Mouse (Mus musculus) c-Kit-negative CD71-positive TER-119-positive erythroid progenitor cells, embryonic 14.5 days (primary cell): ENCODE data around the gene Trmt112.
"Not testable (repeated sequence)": the region's sequence is repeated elsewhere in the genome, so short reads cannot be mapped to it uniquely, and the experiment has no call there.

Experiments
- DNase-seq: peaks from one replicate; pipeline ENCODE4 v3.0.0-alpha.2; 2013; ENCODE audit warnings: low read depth, low spot score

Gene Trmt112

DNA sequence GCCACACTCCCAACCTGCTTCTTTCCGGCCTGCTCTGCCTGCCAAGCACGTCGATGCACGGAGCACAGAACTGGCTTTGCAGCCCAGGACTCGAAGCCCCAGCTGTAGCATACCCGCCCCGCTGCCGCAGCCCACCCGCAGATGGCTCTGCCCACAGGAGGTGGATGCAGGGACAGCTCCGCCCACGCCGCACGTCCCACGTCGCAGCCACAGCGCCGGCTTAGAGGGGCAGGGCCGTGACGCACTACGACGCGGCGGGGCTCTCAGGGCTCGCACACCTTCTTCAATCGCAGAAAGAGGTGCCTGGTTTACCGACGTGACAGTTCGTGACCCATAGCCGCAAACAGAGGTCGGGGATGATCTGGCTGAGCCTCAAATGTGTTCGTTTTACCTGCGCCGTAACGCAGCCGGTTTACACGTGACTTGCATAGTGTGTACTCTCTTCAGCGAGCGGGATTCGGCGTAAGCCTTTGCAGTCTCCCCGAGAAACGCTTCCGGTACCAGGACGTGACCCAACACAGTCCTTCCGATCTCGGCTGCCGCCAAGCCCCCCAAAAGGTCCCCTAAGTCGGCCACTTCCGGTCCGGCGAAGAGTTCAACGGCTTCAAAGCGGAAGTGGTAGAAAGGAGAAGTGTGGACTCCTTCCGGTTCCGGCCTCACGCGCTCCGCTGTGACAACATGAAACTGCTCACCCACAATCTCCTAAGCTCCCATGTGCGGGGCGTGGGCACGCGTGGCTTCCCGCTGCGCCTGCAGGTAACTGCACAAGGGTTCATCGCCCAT, at the start of gene Trmt112, which contains the start of gene Prdx5:
Gene Trmt112, plus strand, starts transcription at position 192 of the 783 bp plus-strand sequence.
Gene Prdx5, minus strand, starts transcription at position 600 of the 783 bp plus-strand sequence.
- peak; percentile 56 for DNase-seq

DNA sequence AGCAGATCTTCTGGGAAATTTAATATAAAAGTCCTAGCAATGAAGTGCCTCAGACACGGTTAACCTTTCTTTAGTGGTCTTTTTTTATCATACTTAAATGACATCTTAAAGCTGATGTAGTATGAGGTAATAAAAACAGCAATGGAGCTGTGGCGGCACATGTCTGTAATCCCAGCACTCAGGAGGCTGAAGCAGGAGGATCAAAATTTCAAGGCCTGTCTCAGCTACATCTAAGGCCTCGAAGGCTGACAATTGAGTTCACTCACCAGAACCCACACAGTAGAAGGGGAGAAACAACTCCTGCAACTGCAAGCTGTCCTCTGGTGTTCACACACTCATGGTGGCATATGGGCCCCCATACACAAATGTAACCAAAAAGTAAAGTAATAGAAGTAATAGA, 49.5 kb upstream of the Trmt112 start:
- no peak for DNase-seq

DNA sequence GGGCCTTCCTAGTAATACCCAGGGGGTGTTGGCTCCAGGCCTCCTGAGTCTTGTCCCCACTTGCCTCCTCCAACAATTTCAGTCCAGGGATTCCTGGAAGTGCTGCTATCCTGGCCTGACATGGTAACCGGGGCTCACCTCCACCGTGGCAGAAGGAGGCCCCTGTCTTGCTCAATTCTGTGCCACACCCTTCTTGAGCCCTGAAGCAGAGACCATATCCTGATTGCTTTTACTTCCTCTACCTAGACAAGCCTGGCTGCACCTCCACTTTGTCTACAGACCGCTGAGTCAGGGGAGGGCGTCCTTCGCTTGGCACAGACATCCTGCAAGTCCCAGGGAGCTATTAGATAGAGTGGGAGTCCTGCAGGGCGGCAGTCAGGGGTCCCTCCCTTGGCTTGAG, 48.8 kb upstream of the Trmt112 start:
- no peak for DNase-seq

DNA sequence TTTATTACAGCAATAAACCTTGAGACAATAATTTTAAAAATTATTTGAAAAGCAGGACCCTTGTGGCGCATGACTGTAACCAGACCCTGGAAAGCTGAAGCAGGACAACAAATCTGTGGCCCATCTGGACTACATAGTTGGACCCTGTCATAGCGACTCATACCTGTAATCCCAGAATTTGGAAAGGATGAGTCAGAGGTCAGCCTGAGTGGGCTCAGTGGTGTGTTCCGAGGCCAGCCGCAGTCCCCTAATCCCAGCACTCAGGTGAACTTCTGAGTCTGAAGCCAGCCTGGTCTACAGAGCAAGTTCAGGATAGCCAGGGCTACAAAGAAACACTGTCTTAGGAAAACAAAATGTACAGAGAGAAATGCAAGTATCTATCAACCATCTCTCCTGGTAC, 48.0 kb upstream of the Trmt112 start:
- no peak for DNase-seq

GRCm38 (mm10) chr19:6869355-6869754, 40.1 kb upstream of the Trmt112 start:
- peak; percentile 17 for DNase-seq

DNA sequence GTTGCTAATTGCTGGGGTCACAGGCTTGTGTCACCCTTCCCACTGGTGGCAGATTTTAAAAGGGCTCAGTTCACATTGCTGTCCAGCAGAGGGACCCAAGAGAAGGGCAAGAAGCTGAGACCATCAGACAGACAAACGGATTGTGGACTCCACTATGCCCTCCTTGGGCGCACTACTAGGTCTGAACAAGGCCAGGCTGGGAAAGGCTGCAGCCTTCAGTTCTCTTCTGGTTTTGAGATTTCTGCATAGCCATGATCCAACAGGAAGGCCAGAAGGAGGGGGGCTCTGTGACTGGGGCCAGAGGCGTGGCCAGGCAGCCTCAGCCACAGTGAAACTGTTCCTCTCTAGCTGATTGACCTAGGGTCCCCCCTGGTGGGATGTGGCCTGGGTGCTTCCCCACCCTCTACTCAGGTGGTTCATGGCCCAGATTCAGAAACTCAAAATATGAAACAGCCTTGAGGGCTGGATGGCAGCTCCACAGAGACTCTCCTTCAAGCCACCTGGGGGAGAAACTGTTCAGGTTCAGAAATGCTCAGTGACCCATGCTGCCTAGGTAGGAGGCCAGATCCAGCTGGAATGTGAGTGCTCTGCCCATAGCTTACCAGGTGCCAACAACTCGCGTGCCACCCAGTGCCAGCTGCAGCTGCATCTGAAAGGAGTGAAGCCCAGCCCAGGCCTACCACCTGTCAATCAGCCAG, 37.8 kb upstream of the Trmt112 start:
- DNase-seq: no peak

DNA sequence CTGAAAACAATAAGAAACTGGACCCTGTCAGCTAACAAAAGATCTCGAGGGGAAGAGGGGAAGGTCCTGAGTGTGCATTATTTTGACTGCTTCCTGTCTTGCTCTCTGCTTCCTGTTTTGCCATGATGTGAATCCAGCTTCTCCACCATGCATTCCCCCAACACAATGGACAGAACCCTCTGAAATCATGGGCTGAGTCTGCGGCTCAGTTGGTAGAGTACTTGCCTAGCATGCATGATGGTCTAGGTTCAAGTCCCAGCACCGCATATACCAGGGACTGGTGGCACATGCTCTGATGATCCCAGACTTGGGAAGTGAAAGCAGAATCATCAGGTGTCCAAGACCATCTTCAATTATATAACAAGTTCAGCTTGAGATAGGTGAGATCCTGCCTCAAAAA, 36.8 kb upstream of the Trmt112 start:
- no peak for DNase-seq

- no peak for DNase-seq
Observed at GRCm38 (mm10) chr19:6874257-6874656, 35.2 kb upstream of the Trmt112 start.

GRCm38 (mm10) chr19:6875834-6876233, 33.7 kb upstream of the Trmt112 start:
- no peak for DNase-seq

GRCm38 (mm10) chr19:6876799-6877198, 32.7 kb upstream of the Trmt112 start:
- DNase-seq: no peak

DNA sequence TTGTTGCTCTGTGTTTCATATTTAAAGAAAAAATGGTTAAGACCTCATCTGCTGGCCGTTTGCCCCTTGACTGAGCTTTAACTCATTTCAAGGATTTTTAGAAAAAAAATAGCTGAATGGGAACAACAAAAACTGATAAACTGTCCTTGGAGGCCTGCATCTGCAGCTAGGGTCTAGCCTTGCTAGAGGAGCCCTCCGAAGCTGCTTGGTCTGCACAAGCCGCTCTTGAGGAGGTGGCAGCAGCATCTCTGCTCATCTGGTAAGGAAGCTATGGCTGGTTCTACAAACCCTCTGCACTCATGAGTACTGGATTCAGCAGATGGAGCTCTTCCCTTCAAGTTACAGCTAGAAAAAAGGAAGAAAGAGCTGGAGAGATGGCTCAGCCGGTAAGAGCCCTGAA, 31.5 kb upstream of the Trmt112 start:
- DNase-seq: no peak

- DNase-seq: no peak
Observed at GRCm38 (mm10) chr19:6892512-6892911, 17.0 kb upstream of the Trmt112 start.

DNA sequence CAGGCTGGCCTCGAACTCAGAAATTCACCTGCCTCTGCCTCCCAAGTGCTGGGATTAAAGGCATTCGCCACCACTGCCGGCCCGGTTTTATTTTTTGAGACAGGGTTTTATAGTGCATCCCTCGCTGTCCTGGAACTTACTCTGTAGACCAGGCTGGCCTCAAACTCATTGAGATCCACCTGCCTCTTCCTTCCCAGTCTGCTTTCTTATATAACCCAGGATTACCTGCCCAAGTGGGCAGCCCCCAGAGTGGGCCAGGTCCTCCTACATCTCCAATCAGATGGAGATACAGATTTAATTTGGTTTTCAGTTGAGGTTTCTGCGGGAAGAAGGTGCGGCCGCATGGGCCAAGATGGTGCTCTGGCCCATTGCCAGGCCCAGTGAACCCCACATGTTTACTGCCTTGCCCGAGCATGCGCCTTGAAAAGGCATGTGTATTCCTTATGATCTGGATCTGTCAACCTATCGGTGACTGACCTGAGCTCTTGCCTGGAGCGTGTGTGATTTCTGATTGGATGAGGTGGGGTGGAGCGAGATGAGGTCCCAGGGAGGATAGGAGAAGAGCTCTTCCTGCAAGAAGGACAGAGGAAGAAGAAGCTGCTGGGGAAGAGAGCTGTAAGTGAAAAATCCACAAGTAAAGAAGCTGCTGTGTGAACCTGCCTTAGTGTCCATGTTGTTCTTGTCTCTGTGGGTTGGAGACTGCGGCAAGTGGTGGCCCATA, 15.6 kb upstream of the Trmt112 start:
- no peak for DNase-seq

DNA sequence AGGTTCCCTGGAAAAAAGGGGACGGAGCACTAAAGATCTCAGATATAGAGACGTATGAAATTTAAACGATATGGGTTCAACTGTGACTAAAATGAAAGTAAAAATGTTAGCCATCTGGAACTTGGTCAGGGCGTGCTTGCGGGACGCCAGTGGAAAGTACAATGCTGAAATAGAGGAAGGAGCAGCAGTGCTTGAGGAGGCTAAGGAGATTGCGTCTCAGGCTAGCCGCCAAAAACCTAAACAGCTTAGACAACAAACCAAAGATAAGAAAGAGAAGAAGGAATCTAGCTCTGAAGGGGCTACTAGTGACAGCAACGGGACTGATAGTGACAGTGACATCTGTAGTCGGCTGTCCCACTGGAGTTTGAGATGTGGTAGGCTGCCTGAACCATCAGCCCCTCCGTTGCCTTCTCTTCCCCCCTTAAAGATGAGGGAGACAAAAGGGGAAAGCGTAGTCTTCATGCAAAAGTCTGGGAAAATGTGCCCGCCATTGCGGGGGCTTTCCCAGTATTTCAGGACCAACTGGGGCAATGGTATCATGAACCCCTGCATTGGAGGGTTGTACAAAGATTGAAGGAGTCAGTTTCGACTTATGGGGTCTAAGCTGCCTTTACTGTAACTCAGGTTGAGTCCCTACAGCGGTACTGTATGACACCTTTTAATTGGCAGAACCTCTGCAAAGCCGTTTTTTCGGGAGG, 13.7 kb upstream of the Trmt112 start:
- DNase-seq: not testable (repeated sequence)

DNA sequence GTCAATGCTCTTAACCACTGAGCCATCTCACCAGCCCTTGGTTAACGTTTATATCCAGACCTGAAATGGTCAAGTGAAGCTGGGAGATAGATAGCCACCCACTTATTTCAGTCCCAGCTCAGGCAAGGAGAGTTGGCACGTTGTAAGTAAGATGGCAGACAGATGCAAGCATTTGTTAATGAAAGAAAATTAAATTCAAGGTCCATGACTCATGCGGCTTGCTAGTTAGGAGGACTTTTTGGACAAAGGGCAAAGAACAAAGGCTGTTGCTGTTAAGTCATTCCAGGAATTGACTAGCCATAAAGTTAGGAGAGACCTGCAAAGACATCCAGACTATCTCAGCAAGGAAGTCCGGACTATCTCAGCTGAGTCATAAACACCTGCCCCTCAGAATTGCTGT, 9.9 kb upstream of the Trmt112 start:
- no peak for DNase-seq

- no peak for DNase-seq
Observed at GRCm38 (mm10) chr19:6903031-6903430, 6.5 kb upstream of the Trmt112 start.

DNA sequence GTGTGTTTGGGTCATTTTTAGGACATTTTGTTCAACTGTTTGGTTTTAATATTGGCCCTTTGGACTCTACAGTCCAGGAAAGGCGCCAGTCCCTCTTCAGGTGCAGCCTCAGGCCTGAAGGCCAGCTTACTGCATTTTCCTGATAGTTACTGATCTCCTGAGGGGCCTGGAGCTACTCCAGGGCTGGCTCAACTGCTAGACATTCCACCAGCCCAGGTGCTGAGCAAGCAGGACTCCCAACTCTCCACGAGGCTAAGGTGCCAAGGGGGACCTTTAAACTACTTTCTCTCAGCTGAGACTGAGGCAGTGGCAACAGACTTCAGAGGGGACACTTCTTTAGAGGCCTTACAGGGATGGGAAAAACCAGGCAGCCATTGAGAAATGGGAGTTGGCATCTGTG, 4.7 kb upstream of the Trmt112 start:
- no peak for DNase-seq

DNA sequence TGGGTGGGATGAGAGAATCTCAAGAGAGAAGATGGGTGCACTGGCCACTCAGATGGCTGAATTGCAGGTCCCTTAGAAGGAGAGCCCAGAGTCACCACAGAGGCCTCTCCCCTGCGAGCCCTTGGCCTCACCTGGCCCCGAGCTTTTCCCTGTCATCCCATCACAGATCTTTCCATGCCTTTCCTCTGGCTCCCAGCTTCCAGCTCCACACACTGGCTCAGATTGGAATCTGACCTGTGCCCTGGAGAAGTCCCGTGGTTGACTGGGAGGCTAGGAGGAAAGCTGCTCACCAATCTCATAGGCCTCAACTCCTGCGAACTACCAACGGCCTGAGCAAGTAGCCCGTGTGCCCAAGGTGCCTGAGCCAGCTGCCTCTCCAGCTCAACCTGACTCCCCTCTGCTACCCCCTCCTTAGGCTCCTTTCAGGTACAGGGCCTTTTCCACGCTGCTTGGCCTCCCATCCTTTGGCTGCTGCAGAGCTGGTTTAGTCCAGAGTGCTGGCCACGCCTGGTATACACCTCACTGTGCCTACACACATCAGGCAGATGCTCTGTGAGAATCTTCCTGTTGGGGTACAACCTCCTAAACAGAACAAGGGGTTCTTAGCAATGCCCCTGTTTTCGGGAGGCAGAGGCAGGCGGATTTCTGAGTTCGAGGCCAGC, 3.9 kb upstream of the Trmt112 start:
- no peak for DNase-seq

DNA sequence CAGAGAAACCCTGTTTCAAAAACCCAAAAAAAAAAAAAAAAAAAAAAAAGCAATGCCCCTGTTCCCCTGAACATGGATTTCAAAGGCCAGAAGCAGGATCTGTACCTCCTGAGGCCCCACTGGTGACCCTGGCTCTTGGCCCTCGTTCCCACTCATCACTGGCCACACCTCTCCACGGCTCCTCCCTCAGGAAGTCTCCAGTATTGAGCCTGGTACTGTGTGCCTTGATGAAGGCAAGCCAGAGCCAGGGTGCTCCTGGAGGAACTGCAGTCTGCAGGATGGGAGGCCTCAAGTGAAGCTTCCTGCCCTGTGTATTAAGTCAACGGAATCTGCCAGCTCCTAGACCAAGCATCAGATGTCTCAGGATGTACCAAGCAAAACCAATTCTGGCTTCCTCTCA, 3.3 kb upstream of the Trmt112 start:
- no peak for DNase-seq

DNA sequence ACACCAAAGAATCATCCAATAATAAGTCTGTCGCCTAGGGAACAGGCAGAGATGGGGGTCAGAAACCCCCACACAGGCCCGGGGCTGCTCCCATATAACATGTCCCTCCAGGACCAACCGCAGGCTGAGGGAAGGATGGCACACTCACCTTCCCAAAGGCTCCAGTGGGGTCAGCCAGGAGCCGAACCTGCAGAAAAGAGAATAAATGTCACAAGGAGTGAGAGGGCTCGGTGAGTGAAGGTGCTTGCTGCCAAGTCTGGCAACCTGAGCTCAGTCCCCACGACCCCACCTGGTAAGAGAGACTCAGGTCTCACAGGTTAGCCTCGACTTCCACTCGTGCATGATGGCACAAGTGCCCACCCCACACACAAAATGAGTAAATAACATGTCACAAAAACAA, 2.4 kb upstream of the Trmt112 start:
- DNase-seq: no peak

- no peak for DNase-seq
Observed at GRCm38 (mm10) chr19:6907811-6908540, 1.5 kb upstream of the Trmt112 start.
